Mouse (Mus musculus) heart, embryonic 16.5 days (tissue): ENCODE measurements around the gene Slc30a1. TPM values are rescaled to one million over a fixed set of nuclear protein-coding genes. Genes with fewer than 3 reads are reported as not detected.

ENCODE experiments used
- ATAC-seq: fragments of 200-750 bp; cut with Nextera tagmentation; replicated peaks from 2 replicates; pipeline ENCODE4 v1.8.0; 2017; ENCODE audit warnings: moderate number of reproducible peaks; ENCODE audit not compliant: insufficient read depth, low FRiP score; ENCODE audit errors: extremely low read depth
- H3K27ac ChIP-seq: fragments of 300-500 bp; sonication (generic); 2 replicates; pipeline ENCODE4 v1.5.1; 2014; ENCODE audit warnings: mild to moderate bottlenecking, low read length, control low read depth, moderate library complexity
- H3K27me3 ChIP-seq: fragments of 300-500 bp; sonication (generic); 2 replicates; pipeline ENCODE4 v1.6.1; 2014; ENCODE audit warnings: low read length, mixed read lengths; ENCODE audit not compliant: control insufficient read depth, insufficient read depth
- H3K36me3 ChIP-seq: fragments of 300-500 bp; sonication (generic); 2 replicates; pipeline ENCODE4 v1.6.1; 2014; ENCODE audit not compliant: control insufficient read depth, insufficient read depth
- H3K4me1 ChIP-seq: fragments of 300-500 bp; sonication (generic); 2 replicates; pipeline ENCODE4 v1.6.1; 2014; ENCODE audit warnings: low read length, mixed read lengths; ENCODE audit not compliant: control insufficient read depth, insufficient read depth
- H3K4me2 ChIP-seq: fragments of 300-500 bp; sonication (generic); 2 replicates; pipeline ENCODE4 v1.6.1; 2014; ENCODE audit warnings: low read depth, mild to moderate bottlenecking, control low read depth, low read length
- H3K4me3 ChIP-seq: fragments of 300-500 bp; sonication (generic); 2 replicates; pipeline ENCODE4 v1.5.1; 2014; ENCODE audit warnings: mild to moderate bottlenecking, control low read depth, low read length
- H3K9ac ChIP-seq: fragments of 300-500 bp; sonication (generic); 2 replicates; pipeline ENCODE4 v1.6.1; 2014; ENCODE audit warnings: low read length, control low read depth
- H3K9me3 ChIP-seq: fragments of 300-500 bp; sonication (generic); replicated peaks from 2 replicates; pipeline ENCODE4 v1.6.1; 2016; ENCODE audit warnings: low read length; ENCODE audit not compliant: control insufficient read depth
- WGBS: fragments of 180-500 bp; shearing (Covaris S2); extraction: QIAGEN DNeasy Blood & Tissue Kit; methylation state at CpG from one replicate; pipeline ENCODE4 v1.1.7; 2014; 5-methylcytosine and 5-hydroxymethylcytosine counted together
- polyA plus RNA-seq: library from polyadenylated mRNA; unstranded; fragments of >200 nt; fragmentation: Nextera tagmentation; extraction: Ambion mirVana; gene quantifications from 2 replicates; pipeline ENCODE4 v1.2.1, GENCODE M21; 2015

Slc30a1 gene
- polyA plus RNA-seq = 1.1 and 1.7 TPM in 2 replicates

DNA sequence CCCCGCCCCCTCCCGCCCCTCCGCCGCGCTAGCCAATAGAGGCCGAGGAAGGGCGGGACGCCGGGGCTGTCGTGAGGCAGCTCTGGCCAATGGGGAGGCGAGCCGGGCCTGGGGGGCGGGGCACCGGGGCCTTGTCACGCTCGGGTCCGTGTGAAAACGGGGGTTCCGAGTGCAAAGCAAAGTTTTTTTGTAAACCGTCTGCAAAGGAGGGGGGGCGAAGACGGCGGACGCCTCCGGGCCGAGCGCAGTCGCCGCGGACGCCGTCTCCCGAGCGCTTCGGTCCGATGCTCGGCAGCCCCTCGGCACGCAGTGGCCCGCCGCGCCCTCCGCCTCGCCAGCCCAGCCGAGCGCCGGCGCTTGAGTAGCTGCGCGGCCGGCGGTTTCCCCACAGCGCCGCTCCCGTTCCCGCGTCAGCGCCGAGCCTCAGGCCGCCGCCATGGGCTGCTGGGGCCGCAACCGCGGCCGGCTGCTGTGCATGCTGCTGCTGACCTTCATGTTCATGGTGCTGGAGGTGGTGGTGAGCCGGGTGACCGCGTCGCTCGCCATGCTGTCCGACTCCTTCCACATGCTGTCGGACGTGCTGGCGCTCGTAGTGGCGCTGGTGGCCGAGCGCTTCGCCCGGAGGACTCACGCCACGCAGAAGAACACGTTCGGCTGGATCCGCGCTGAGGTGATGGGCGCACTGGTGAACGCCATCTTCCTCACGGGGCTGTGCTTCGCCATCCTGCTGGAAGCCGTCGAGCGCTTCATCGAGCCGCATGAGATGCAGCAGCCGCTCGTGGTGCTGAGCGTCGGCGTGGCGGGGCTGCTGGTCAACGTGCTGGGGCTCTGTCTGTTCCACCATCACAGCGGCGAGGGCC is at the start of gene Slc30a1:
TSS of gene Slc30a1 (plus strand) at position 197 of the 860 bp plus-strand sequence.
- under 1% methylated on average over 103 of the region's 104 CpGs for WGBS
- no peaks in the 10 kb centered on the region for H3K27me3 ChIP-seq
- peak; percentile 96 for ATAC-seq
- H3K27ac ChIP-seq = peak within 1 kb of the TSS; percentile 92
- peaks cover 36% of the 10 kb centered on the region for H3K4me1 ChIP-seq
- H3K4me3 ChIP-seq = peak within 1 kb of the TSS; percentile 96
- peaks cover 8% of the 10 kb centered on the region for H3K36me3 ChIP-seq
- peak within 1 kb of the TSS; percentile 97 for H3K4me2 ChIP-seq
- H3K9ac ChIP-seq = peak within 1 kb of the TSS; percentile 89
- no peaks in the 10 kb centered on the region for H3K9me3 ChIP-seq

DNA sequence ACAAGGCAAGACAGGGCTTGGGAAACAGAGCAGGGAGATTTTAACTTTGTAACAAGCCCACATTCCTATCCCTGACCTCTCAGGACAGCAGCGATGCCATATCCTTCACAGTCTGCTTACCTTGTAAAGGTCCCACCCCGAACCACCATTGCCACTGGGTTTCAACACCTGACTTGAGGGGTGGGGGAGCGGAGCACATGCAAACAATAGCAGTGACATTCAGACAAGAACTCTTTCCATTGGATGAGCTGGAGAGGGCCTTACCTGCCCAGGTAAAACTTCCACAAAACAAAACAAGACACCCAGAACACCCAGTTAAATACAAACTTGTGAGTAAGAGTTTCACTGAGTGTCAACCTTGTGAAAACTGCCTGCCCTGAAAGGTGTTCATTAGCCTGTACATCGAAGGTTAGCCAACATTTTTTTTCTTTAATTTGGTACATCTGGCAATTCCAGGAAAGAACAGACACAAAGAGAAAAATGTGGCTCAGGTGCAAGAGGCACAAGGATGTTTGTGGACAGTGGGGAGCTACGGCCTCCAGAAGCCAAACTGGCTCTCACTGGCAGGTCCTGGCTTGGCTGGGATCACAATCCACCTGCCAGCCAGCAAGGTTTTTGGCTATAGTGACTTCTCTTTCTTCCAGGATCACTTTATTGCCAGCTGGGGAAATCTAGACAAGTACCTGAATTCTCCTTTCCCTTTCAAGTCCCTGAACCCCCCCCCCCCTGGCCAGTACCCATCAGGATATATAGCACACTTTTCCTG is 49.5 kb upstream of the Slc30a1 start:
- no peak overlapping the region for H3K4me3 ChIP-seq
- no peak for ATAC-seq
- no peak overlapping the region for H3K9ac ChIP-seq
- 0 out of 2 replicates have a peak, but pooled peaks cover 7% of the 10 kb centered on the region for H3K9me3 ChIP-seq
- no peak overlapping the region for H3K4me2 ChIP-seq
- H3K27me3 ChIP-seq = no peaks in the 10 kb centered on the region; the same call in 1 of the 2 replicates
- H3K4me1 ChIP-seq = peaks cover 12% of the 10 kb centered on the region
- 86% methylated on average over 5 of the region's 5 CpGs for WGBS
- H3K36me3 ChIP-seq = no peaks in the 10 kb centered on the region
- H3K27ac ChIP-seq = no peak overlapping the region

DNA sequence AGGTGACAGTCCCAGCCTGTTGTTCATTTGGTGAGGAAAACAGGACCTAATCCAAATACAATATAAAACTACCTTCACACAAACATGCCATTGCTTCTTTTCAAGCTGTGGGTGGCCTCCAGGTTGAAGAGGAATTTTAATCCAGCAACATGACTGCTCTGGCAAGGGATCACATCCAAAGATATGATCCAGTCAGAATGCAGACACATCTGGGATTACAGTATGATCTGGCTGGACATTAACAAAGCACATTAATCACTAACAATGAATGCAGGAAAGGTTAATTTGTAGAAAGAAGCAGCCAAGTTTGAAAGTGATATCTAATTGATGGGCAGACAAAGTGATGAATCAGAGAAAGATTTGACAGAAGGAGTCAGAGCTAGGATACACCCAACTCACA is 48.4 kb upstream of the Slc30a1 start:
- Histone ChIP-seq H3K4me2 (no peak overlapping the region), H3K36me3 (no peaks in the 10 kb centered on the region), H3K9me3 (0 out of 2 replicates have a peak, but pooled peaks cover 7% of the 10 kb centered on the region), H3K27ac (no peak overlapping the region), H3K4me1 (peaks cover 12% of the 10 kb centered on the region), H3K4me3 (no peak overlapping the region), H3K9ac (no peak overlapping the region), H3K27me3 (no peaks in the 10 kb centered on the region; the same call in 1 of the 2 replicates)
- no peak for ATAC-seq

DNA sequence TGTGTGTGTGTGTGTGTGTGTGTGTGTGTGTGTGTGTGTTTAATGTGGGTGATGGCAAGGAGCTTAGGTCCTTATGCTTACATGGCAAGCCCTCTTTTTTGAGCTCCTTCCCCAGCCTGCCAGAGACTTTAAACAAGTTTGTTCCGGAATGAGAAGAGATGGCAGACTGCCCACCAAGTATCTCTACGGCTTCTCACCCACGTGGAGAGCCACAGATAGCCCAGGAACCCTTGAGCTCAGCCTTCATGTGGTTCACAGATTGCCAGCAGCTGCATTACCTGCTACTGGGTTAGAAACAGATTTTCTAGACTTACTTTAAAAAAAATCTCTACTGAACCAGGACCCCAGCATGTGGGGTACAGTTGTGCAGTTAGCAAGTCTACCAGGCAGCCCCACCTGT is 46.7 kb upstream of the Slc30a1 start:
- WGBS = 18% methylated on average over 3 of the region's 3 CpGs
- no peak overlapping the region for H3K4me3 ChIP-seq
- H3K4me1 ChIP-seq = peaks cover 12% of the 10 kb centered on the region
- no peak overlapping the region for H3K27ac ChIP-seq
- no peaks in the 10 kb centered on the region for H3K36me3 ChIP-seq
- H3K4me2 ChIP-seq = no peak overlapping the region
- H3K9me3 ChIP-seq = 0 out of 2 replicates have a peak, but pooled peaks cover 7% of the 10 kb centered on the region
- ATAC-seq = no peak
- no peak overlapping the region for H3K9ac ChIP-seq
- H3K27me3 ChIP-seq = no peaks in the 10 kb centered on the region; the same call in 1 of the 2 replicates

DNA sequence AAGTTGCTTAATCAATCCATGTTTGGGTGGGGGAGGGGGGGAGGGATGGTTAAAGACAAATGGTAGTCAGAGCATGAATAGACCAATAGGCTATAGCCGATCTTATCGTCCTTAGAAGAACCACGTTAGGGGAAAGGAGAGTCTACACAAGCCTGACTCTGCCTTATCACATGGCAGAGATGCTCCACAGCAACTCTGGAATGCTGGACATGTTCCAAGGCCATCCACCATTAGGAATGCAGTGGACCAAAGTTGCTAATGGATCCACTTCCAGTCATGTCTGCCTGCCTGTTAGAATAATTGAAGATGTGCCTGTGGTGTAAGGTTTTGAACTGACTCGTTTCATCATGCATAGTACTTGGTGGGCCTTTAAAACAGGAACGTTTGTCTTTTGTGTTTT is 45.3 kb upstream of the Slc30a1 start:
- Histone ChIP-seq H3K4me1 (0 out of 2 replicates have a peak, but pooled peaks cover 3% of the 10 kb centered on the region), H3K9ac (no peak overlapping the region), H3K36me3 (no peaks in the 10 kb centered on the region), H3K9me3 (0 out of 2 replicates have a peak, but pooled peaks cover 7% of the 10 kb centered on the region), H3K4me2 (no peak overlapping the region), H3K4me3 (no peak overlapping the region), H3K27ac (no peak overlapping the region), H3K27me3 (no peaks in the 10 kb centered on the region; the same call in 1 of the 2 replicates)
- 63% methylated on average over 5 of the region's 5 CpGs for WGBS
- no peak for ATAC-seq

DNA sequence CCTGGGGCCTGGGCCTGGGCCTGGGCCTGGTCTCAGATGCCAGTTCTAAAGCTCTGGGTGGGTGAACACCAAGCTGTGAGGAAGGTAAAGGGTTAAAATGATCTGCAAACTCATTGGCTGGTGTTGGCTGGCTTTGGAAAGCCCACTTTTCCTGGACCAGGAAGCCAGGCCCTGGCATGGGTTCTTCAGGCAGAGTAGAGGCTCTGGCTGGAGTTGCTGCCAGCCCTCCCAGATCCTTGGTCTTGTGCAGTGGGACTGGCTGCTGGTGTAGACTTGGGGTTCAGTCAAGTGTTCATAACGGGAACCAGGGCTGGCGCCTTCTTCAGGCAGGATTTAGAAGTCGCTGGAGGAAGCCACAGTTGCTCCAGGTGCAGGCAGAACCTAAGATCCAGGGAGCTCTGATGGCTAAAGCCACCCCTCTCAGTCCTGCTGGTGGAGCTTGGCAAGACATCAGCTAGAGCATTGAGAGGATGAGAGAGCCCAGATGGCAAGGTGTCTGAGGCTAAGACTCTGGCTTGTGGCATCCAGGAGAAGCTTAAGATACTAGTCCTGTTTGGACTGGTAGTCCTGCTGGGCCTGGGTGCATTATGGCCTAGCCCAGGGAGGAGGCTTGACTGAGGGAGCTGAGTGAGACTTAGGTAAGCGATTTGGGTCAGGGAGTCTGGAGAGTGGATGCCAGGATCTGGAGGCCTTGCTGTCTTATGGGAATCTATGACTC is 42.6 kb upstream of the Slc30a1 start:
- Histone ChIP-seq H3K4me1 (0 out of 2 replicates have a peak, but pooled peaks cover 3% of the 10 kb centered on the region), H3K9me3 (no peaks in the 10 kb centered on the region), H3K4me3 (no peak overlapping the region), H3K4me2 (no peak overlapping the region), H3K27ac (no peak overlapping the region), H3K9ac (no peak overlapping the region), H3K36me3 (no peaks in the 10 kb centered on the region), H3K27me3 (no peaks in the 10 kb centered on the region)
- WGBS = 71% methylated on average over 4 of the region's 4 CpGs
- ATAC-seq = no peak

DNA sequence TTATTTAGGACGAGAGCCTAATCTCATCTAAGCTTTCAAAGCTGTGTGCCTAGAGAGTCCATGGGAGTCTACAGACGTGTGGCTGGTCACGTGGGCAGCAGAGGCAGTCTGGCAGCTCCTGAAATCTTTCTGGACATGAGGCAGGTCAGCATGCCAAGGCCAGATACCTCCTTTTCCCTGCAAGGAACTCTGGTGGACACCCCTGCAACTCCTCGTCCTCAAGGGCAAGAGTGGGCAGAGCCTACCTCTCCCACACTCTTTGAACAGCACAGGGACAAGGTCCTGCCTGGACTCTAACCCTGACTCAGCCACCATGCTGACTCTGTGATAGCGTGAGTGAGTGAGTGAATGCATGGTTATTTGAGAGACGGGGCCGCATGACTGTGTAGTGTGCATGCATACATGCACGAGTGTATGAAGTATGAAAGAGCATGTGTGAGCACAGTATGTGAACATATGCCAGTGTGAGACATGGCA is 42.0 kb upstream of the Slc30a1 start:
- no peak for ATAC-seq
- Histone ChIP-seq H3K9me3 (no peaks in the 10 kb centered on the region), H3K27ac (no peak overlapping the region), H3K4me3 (no peak overlapping the region), H3K9ac (no peak overlapping the region), H3K36me3 (no peaks in the 10 kb centered on the region), H3K4me2 (no peak overlapping the region), H3K4me1 (0 out of 2 replicates have a peak, but pooled peaks cover 3% of the 10 kb centered on the region), H3K27me3 (no peaks in the 10 kb centered on the region)
- WGBS = 71% methylated on average over 8 of the region's 8 CpGs

DNA sequence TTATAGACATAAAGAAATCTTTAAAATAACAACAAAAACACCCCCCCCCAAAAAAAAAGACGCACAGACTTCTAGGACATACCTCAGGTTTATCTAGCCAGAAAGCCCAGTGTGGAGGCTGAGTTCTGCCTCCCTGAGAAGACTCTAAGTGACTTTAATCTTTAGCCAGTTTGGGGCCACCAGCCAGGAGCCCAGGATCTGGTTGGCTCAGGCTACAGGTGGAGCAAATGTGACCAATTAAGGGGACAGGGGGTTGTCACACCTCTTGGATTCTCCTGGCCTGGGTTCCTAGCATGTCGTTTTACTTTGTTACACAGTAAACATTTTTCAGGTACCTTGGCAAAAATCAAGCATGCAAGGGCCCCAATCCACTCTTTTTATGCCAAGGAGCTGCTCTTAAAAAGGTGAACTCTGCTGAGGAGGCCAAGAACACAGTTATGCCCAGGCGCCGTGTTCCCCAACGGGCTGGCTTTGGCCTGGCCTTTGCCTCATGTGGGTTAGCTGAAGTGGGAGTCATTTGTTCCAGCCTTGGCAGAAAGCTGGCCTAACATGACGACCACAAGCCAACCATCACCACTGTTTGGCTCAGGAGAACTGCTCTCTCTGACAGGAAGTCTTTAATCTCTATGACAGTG is 34.4 kb upstream of the Slc30a1 start:
- no peak for ATAC-seq
- 69% methylated on average over 6 of the region's 6 CpGs for WGBS
- Histone ChIP-seq H3K27me3 (no peaks in the 10 kb centered on the region), H3K9me3 (no peaks in the 10 kb centered on the region), H3K4me1 (peaks cover 8% of the 10 kb centered on the region; the same call in 1 of the 2 replicates), H3K9ac (no peak overlapping the region), H3K4me3 (no peak overlapping the region), H3K36me3 (no peaks in the 10 kb centered on the region), H3K27ac (no peak overlapping the region), H3K4me2 (no peak overlapping the region)
